Mouse (Mus musculus) heart, adult 9 months (tissue): ENCODE data around the gene Hectd1.

ENCODE experiments used
- DNase-seq, 2 experiments: peaks; one replicate each; pipeline ENCODE4 v3.0.0; 2022; ENCODE audit warnings: low spot score in 2 of 2

Hectd1 gene

GRCm38 (mm10) chr12:51829290-51830076, at the start of gene Hectd1:
TSS of gene Hectd1 (minus strand) at chr12:51829536.
- DNase-seq, result peak; percentile 85 to 87

GRCm38 (mm10) chr12:51871446-51872144, 42.3 kb upstream of the Hectd1 start:
- no peak for DNase-seq

- DNase-seq, result no peak
These were observed 40.2 kb upstream of the Hectd1 start for GRCm38 (mm10) chr12:51869511-51869910.

GRCm38 (mm10) chr12:51867076-51867475, 37.7 kb upstream of the Hectd1 start:
- DNase-seq, result no peak

- DNase-seq, result peak; percentile 53 to 65
These were observed 37.0 kb upstream of the Hectd1 start for GRCm38 (mm10) chr12:51866226-51866910.

- peak; percentile 35 to 60 for DNase-seq
These were observed 36.4 kb upstream of the Hectd1 start for GRCm38 (mm10) chr12:51865790-51866179.

- peak; percentile 11 to 28 for DNase-seq
These were observed 35.9 kb upstream of the Hectd1 start for GRCm38 (mm10) chr12:51865061-51865789.

- DNase-seq, result no peak
These were observed 34.0 kb upstream of the Hectd1 start for GRCm38 (mm10) chr12:51863116-51864002.

- no peak for DNase-seq
These were observed 29.0 kb upstream of the Hectd1 start for GRCm38 (mm10) chr12:51858134-51859028.

GRCm38 (mm10) chr12:51856768-51857295, 27.5 kb upstream of the Hectd1 start:
- no peak for DNase-seq

- no peak for DNase-seq
These were observed 26.5 kb upstream of the Hectd1 start for GRCm38 (mm10) chr12:51855872-51856271.

GRCm38 (mm10) chr12:51855453-51855852, 26.1 kb upstream of the Hectd1 start:
- DNase-seq, result no peak

GRCm38 (mm10) chr12:51851617-51852016, 22.3 kb upstream of the Hectd1 start:
- DNase-seq, result no peak

- DNase-seq, result no peak
These were observed 21.8 kb upstream of the Hectd1 start for GRCm38 (mm10) chr12:51851155-51851554.

- DNase-seq, result no peak
These were observed 21.0 kb upstream of the Hectd1 start for GRCm38 (mm10) chr12:51850339-51850738.

GRCm38 (mm10) chr12:51849902-51850301, 20.6 kb upstream of the Hectd1 start:
- no peak for DNase-seq

GRCm38 (mm10) chr12:51847953-51848680, 18.8 kb upstream of the Hectd1 start:
- peak; percentile 61 to 79 for DNase-seq

GRCm38 (mm10) chr12:51845261-51845660, 15.9 kb upstream of the Hectd1 start:
- DNase-seq, result no peak

GRCm38 (mm10) chr12:51844771-51845256, 15.5 kb upstream of the Hectd1 start:
- DNase-seq, result peak; percentile 97 to 99
